Mouse (Mus musculus) small intestine, adult 2 months (tissue): ENCODE results near the gene Robo4.

Source experiments
- CTCF ChIP-seq: fragments of 200-500 bp; IDR thresholded peaks from 2 replicates; pipeline ENCODE4 v1.5.1; 2012; ENCODE audit warnings: low read depth, mild to moderate bottlenecking, control low read depth, inconsistent platforms, low read length, moderate library complexity, mixed read lengths; ENCODE audit not compliant: insufficient replicate concordance, insufficient read length; ENCODE audit errors: extremely low read depth
- POLR2A ChIP-seq: fragments of 200-500 bp; IDR thresholded peaks from 2 replicates; pipeline ENCODE4 v1.6.1; 2012; ENCODE audit warnings: low read depth, mild to moderate bottlenecking, control low read depth, inconsistent platforms, low read length, moderate library complexity

- TF ChIP-seq POLR2A (no peak), CTCF (no peak)
These were observed 1.3 kb downstream of the Robo4 start for GRCm38 (mm10) chr9:37403011-37403410.
